Mouse (Mus musculus): ENCODE data around the gene Kansl3. TPM values are rescaled to one million over a fixed set of nuclear protein-coding genes. Genes with fewer than 3 reads are reported as not detected.
A peak's percentile ranks its signal among the peaks of the same experiment; 100 is the strongest.

Kansl3 gene
- total RNA-seq (2021), result 10 to 100 TPM; 55.3 to 55.9 TPM

DNA sequence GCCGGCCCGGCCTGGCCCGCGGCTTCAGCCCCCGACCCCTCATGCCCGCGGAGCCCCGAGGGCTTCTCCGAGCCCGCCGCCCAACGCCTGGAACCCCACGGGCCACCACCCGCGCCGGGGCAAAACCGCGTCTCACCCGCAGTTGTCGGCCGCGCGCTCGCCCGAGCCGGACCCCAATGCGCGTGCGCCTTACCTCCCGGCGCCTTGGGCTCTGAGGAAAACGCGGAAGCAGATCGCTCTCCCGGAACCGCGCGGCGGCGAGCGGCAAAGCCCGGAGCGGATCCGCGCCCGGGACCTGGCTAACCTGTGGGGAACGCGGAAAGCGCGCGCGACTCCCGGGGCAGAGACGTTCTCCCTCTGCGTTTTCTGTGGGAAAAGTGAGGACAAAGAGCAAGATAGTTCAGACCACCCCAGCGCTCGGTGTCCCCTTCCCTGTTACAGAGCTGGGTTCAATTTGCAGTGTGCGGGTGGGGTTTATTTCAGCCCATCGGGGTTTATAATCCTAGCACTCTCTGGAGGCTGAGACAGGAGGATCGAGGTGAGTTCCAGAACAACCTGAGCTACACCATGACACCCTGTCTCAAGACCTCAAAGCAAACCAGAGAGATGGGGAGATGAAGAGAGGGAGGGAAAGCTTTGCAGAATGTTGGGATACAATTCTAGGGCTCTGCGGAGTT lies at the start of gene Kansl3:
Gene Kansl3 (minus strand): TSS at position 213 of the 677 bp plus-strand sequence.
- peak; percentile 75 to 93 for DNase-seq (ENCODE audit: extremely low spot score in 1 of 2, low spot score in 2 of 2)

DNA sequence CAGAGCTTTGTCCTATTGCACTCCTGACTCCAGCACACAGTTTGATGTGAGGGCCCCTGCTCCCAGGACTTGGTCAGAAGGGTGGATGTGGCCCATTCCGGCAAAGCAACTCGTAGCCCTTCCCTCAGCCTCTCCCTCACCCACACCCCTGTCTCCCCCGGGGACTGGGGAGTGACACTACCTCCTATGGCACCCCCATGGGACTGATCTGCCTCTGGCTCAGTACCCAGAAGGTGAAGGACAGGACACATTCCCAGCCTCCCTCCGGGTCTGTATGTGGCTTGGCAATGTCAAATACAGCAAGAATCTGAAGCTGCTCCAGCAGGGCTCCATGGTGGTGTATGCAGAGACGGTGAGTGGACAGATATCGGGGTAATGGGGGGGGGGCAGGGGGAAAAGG lies 35.5 kb upstream of the Kansl3 start:
- intact Hi-C loops (cut with DNase I), result no loop called here
- DNase-seq (ENCODE audit: extremely low spot score in 1 of 2, low spot score in 2 of 2), result no peak

More for the DNA sequence above, at the start of gene Kansl3:
- intact Hi-C loops (cut with DNase I), result loop anchor here (10.0 kb wide), 1 partner anchor 106 kb away; the partner anchor contains the start of gene Cnnm4

DNA sequence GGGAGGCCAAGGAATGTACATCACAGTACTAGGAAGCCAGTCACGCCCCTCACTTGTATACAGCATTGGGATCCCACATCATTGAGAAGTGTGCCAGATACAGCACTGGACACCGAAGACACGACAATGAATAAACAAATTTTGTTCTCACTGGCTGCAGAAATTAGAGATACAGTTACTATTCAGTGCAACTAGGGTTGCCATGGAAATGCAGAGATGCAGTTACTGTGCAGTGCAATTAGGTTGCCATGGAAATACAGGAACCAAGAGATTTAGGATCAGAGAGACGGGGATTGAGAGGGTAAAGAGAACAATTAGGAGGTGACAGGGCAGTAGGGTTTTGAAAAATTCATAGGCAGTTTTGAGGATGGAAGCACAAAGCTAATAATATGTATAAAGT lies 32.5 kb upstream of the Kansl3 start:
- intact Hi-C loops (cut with DNase I), result no loop called here
- DNase-seq (ENCODE audit: extremely low spot score in 1 of 2, low spot score in 2 of 2), result peak in 1 of 2 experiments; percentile 53

DNA sequence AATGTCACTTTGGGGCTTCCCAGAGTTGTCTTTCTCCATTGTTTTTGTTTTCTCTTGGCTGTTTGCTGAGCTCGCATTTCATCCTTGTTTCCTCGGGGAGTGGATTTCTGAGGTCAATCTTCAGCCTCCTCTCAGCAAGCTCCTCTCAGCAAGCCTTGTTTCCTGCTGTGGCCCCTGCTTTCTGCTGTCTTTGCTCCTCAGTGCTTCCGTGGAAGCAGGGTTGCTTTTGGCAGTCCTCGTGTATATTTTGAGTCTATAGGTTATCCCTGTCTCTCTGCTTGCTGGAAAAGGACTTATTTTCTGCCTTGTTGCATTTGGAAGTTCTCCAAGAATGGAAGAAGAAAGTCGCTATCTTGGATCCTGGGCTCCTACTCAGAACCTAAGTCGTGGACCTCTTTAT lies 28.1 kb upstream of the Kansl3 start:
- no peak for DNase-seq (ENCODE audit: extremely low spot score in 1 of 2, low spot score in 2 of 2)
- intact Hi-C loops (cut with DNase I), result no loop called here

DNA sequence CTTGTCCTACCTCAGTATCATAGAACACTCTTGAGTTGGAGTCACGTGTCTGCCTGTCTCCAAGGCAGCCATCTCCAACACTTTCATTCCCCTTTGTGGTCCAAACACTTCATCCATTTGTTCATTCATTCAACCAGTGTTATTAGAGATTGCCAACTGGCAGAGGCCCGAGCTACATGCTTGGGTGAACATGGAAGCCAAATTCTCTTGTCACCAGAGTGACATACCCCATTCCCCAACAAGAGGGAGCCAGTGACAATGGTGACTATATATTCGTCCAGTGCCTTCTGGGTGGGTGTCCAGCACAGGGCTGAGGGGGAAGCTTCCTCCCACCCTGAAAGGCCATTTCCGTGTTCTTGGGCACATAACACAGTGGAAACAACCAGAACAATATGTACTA lies 10.6 kb upstream of the Kansl3 start:
- DNase-seq (ENCODE audit: extremely low spot score in 1 of 2, low spot score in 2 of 2), result no peak
- intact Hi-C loops (cut with DNase I), result no loop called here

DNA sequence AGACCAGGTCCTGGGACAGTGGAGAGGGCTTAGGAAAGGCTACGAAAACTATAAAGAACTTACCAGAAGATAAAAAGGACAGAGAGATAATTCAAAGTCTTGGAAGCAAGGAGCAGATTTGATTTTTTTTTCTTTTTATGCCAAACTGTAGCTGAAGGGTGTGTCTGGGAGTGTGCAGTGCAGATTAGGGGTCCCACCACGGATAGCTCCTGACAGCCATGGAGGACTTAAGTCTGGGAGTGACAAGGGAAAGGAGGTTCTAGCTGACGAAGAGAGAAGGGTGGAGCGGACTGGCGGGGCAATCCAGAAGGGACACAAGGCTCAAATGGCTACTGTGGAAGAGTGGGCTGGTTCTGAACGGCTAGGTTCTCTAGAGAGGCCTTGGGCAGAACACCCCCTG lies 9.9 kb upstream of the Kansl3 start:
- DNase-seq (ENCODE audit: extremely low spot score in 1 of 2, low spot score in 2 of 2), result no peak
- intact Hi-C loops (cut with DNase I), result no loop called here

DNA sequence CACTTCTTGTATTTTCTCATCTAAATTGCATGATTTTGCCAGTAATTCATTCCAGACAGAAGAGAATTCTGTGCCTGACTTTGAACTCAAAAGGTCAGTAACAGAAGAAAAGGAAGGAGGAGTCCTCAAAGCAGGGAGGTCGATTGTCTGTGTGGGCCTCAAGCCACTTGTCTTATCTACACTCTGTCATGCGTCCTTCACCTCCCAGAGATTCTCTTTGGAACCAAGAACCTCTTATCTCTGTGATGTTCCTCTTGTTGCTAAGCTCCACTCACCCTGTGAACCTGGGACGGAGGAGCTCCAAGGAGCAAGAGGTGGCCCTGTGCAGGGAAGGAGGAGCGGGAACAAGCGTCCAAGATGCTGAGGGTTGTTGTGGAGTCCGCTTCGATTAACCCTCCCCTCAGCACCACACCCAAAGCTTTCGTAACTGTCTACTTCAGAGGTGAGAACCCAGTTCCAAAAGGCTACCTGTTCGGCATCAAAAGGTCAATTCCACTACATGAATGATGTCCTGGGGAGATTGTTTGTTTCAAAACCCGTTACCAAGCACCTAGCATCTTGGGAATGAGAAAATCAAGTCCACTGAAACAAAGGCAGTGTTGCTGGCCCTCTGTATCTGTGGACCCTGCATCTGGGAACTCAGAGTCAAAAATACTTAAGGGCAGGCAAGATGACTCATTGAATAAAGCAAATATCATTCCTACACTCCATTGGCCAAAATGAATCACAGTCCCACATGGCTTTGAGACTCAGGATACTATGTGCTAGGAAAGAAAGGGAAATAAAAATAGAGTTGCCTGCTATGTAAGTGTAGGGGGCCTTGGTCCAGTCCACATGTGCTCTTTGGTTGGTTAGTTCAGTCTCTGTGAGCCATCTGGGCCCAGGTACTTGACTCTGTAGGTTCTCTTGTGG lies 3.2 kb upstream of the Kansl3 start, which contains the start of gene Fer1l5:
Gene Fer1l5 (plus strand): TSS at position 358 of the 912 bp plus-strand sequence.
- intact Hi-C loops (cut with DNase I), result no loop called here
- DNase-seq (ENCODE audit: extremely low spot score in 1 of 2, low spot score in 2 of 2), result no peak

DNA sequence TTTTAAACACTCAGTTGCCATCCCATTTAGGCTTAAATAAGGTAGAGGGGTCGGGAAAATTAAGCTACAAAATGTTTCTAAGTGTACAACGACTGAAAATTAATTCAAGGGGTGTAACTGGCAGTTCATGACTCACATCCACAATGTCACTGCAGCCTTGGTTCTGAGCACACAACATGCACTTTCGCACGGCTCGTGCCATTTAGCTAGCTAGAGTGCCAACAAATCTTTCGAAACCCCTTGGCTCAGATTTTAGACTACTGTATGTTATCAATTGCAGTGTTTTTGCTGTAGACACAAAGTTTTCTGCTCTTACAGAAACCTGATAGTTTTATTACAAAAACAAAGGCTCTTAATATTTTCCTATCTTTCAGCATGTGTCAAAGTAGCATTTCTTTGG lies 1.9 kb upstream of the Kansl3 start:
- no peak for DNase-seq (ENCODE audit: extremely low spot score in 1 of 2, low spot score in 2 of 2)
- intact Hi-C loops (cut with DNase I), result no loop called here

DNA sequence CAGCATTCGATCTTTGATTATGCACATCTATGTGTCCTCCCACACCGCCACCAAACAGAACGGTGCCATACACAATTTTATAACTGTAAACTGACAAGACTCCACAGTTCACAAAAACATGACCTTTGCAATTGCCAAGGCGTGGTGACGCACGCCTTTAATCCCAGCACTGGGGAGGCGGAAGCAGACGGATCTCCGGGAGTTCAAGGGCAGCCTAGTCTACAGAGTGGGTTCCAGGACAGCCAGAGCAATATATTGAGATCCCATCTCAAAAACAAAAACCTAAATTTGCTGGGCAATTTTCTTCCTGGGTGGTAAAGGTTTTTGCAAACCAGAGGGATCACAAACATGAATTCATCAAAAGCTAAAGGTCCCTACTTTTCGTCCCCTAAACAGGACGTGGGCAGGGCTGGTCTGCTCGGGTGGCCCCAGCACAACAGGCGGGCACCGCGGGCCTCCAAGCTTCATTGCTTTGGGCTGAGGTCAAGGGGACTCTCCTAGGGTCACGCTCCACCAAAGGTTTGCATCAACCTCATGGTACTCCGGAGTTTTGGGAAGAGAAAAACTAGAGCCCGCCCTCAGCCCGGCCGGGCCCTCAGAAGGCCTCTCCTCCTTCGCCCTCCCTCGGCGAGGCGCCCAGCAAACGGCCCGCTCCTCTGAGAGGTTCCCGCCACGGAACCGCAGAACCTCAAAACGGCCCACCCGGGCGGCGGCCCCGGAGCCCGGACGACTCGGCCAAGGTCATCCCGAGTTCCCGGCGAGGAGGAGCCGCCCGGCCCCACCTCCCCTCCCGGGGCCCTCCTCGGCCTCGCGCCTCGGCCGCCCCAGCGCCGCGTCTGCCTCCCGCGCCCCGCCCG lies 641 bp downstream of the Kansl3 start:
- peak in 1 of 2 experiments; percentile 78 for DNase-seq (ENCODE audit: extremely low spot score in 1 of 2, low spot score in 2 of 2)
- intact Hi-C loops (cut with DNase I), result loop anchor here (10.0 kb wide), 1 partner anchor 106 kb away; the partner anchor contains the start of gene Cnnm4

DNA sequence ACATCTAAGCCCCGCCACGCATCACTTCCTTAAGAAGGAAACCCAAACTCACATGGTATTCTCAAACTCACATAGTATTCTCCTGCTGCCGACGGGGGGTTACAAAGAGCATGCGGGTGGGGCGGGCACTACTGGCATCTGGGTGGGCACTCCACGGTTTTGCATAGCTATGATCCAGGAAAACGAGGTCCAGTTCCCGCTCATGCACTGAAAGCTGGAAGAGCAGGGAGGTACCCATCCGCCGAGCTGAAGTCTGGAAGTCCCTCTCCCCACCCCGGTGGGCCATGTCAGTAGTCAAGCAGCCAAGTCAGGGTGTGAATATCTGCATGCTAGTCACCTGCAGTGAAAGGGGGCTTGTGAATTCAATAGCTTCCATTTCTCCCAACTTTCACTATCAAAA lies 1.3 kb downstream of the Kansl3 start:
- intact Hi-C loops (cut with DNase I), result loop anchor here (10.0 kb wide), 1 partner anchor 107 kb away; the partner anchor contains the start of gene Cnnm4
- DNase-seq (ENCODE audit: extremely low spot score in 1 of 2, low spot score in 2 of 2), result peak in 1 of 2 experiments; percentile 26

DNA sequence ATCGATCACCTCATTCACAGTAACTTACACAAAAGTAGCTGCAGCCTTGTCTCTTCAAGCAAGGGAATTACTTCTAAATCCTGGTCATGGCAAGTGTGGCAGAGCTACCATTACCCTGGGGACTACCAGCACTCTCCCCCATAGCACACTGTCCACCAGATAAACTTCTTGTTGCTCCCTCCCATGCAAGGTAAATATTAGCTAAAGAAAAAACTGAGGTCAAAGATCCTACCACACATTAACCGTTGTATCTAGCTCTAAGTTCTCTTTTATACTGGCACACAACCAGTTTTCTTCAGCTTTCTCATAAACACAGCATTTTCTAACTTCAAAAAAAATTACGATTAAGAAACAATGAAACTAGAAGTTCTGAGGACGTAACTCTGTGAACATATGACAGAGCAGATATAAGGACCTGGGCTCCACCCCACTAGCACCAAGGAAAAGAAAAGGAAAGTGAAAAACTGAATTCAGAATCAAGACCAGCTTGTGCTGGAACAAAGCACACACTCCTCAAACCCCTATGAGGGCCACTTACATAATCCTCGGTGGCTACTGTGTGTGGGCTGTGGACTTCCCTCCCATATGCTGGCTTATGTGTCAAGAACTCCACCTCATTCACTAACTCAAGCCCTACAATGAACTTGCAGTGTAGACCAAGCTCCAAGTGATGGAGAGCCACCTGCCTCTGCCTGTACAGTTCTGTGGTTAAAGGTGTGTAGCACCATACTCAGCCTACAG lies 11.9 kb downstream of the Kansl3 start:
- DNase-seq (ENCODE audit: extremely low spot score in 1 of 2, low spot score in 2 of 2), result no peak
- intact Hi-C loops (cut with DNase I), result no loop called here

DNA sequence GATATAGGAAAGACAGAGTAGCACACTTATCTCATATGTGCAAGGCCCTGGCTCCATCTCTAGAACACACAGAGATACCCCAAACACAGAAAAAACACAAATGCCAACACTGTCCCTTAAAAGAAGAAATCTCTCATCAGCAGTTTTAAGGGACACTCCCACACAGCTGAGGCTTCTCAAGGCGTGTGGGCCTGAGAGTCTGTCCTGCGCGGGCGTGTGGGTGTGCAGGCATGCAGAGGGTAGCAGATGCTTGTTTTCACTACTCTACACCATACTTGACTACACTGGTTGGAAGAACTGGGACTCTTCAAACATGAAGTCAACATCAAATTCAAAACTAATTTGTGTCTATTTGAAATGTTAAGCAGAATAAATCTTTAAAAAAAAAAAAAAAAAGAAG lies 16.6 kb downstream of the Kansl3 start:
- no peak for DNase-seq (ENCODE audit: extremely low spot score in 1 of 2, low spot score in 2 of 2)
- intact Hi-C loops (cut with DNase I), result no loop called here

DNA sequence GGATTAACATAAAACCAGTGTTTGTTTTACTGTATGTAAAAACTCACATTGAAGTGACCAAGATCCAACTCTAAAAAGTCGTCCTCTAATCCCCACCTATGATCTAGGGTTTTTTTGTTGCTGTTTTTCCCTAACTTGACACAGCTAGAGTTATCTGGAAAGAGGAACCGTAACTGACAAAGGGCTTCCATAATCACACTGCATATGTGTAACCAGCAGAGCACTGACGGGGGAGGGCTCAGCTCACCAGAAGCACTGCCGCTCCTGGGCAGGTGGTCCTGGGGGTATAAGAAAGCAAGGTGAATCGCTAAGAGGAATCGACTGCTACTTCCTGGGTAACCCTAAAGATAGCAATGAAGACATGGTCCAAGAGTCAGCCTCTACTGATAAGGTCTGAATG lies 26.4 kb downstream of the Kansl3 start:
- intact Hi-C loops (cut with DNase I), result loop anchor here (10.0 kb wide), 1 partner anchor 168 kb away; no protein-coding TSS in a partner anchor
- DNase-seq (ENCODE audit: extremely low spot score in 1 of 2, low spot score in 2 of 2), result no peak

DNA sequence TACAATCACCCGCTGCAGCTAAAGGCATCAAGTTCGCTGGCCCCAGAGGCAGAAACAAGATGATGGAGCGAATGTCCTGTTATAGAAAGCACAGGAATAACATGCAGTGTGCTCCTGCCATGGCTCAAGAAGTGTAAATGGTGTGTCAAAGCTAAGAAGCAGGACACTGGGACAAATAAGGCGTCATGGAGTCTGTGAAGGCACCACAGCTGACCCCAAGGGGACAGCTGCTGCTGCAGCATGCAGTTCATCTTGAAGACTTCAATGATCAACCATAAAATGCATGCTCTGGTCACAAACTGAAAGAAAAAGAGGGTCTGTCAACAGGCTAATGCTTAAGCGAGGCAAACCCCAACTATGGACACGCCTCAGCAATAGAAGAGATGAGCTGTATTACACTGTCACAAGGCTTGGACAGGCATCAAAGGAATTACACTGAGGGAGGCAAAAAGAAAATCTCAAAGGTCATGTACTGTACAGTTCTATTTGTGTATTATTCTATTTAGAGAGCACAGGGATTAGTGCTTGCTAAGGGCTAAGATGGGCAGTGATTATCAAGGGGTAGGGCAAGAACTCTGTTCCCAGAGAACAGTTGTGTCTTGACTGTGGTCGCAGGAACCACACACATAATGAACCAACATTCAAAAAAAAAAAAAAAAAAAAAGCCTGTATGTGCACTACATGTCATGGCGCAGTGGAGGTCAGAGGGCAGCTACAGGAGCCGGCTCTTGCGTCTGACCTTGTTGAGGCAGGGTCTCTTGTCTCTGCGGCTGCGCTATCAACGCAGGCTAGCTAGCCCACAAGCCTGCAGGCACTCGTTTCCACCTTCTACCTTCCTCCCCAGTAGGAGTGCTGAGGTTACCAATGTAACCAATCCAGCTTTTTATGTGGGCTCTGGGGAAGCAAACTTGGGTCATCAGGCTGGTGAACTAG lies 35.8 kb downstream of the Kansl3 start:
- intact Hi-C loops (cut with DNase I), result no loop called here
- DNase-seq (ENCODE audit: extremely low spot score in 1 of 2, low spot score in 2 of 2), result no peak

DNA sequence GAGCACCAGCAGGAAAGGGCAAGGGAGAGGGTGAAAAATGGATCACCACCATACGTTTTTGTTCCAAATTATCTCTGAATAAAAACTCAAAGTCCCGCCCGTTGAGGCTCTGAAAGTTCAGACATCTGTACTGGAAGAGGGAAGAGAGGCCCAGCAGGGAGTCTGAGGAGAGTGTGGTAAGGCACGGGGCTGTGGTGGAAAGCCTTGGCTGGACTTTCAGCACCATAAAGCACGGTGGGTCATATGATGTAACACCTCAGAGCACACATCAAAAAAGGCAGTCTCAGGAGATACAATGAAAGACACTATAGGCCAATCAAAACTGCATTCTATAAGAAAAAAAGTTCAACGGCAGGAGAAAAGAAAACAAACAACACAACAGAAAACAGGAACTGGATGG lies 37.2 kb downstream of the Kansl3 start:
- intact Hi-C loops (cut with DNase I), result no loop called here
- no peak for DNase-seq (ENCODE audit: extremely low spot score in 1 of 2, low spot score in 2 of 2)

DNA sequence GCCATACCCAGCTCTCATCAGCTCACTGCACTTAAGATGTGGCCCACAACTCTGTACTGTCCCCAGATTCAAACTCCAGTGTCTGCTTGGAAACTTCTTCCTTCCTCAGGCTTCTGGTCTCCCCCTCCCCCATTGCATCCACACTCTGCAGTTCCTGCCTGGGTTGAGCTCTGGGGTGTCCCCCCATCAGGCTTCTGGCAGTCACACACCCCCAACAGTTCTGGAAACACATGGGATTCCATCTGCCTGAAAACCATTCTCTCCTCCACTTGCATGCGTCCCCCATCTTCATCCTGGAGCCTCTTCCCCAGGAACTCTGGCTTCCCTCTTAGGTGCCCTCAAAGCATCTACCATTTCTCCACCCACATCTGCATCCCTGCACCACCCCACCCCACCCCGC lies 42.2 kb downstream of the Kansl3 start:
- intact Hi-C loops (cut with DNase I), result loop anchor here (5.0 kb wide), 1 partner anchor 170 kb away; no protein-coding TSS in a partner anchor

DNA sequence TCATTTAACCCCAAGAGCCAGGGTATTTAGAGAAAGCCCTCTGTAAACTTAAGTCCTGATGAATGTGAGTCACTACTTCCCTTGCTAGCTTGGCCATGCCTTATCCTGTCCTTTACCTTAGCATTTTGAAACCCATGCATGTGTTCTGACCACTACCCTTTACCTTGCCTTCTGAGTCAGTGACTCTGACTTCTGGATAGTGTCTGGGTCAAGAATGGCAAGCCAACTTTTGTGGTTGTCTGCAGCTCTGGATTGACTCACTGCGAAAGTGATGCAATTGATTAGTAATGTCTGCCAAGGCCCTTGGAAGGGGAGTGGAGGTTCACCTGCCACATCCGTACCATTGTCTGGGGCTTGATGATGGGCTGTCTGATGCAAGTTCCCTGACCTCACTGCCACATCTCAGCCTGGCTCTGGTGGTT lies 43.1 kb downstream of the Kansl3 start:
- intact Hi-C loops (cut with DNase I), result loop anchor here (5.0 kb wide), 1 partner anchor 171 kb away; no protein-coding TSS in a partner anchor
- no peak for DNase-seq (ENCODE audit: extremely low spot score in 1 of 2, low spot score in 2 of 2)

More for the DNA sequence above, 42.2 kb downstream of the Kansl3 start:
- DNase-seq (ENCODE audit: extremely low spot score in 1 of 2, low spot score in 2 of 2), result no peak

Data from left cerebral cortex, postnatal 10 days (tissue).